Mouse (Mus musculus) brain, embryonic 14.5 days (tissue): ENCODE results near the gene Tjap1. TPM values are rescaled to one million over a fixed set of nuclear protein-coding genes. Genes with fewer than 3 reads are reported as not detected.
A peak's percentile ranks its signal among the peaks of the same experiment; 100 is the strongest.

Experiments
- DNase-seq: peaks from one replicate; pipeline ENCODE4 v3.0.0-alpha.2; 2011; ENCODE audit warnings: low read depth
- CTCF ChIP-seq: fragments of 200-500 bp; IDR thresholded peaks from 2 replicates; pipeline ENCODE4 v1.5.1; 2012; ENCODE audit warnings: inconsistent platforms, mild to moderate bottlenecking, moderate library complexity, borderline replicate concordance; ENCODE audit not compliant: insufficient read depth, insufficient read length; ENCODE audit errors: extremely low read depth
- POLR2A ChIP-seq: fragments of 200-500 bp; IDR thresholded peaks from 2 replicates; pipeline ENCODE4 v1.6.1; 2012; ENCODE audit warnings: mild to moderate bottlenecking, inconsistent platforms, borderline replicate concordance; ENCODE audit not compliant: poor library complexity, insufficient read depth, insufficient read length, severe bottlenecking; ENCODE audit errors: extremely low read depth
- polyA plus RNA-seq: library from polyadenylated mRNA; depleted of rRNA; stranded (reverse); fragments of >200 nt; gene quantifications from 2 replicates; pipeline ENCODE4 v1.2.3, GENCODE M21; 2012; rRNA removed

Gene Tjap1
- polyA plus RNA-seq: 58.8 and 77.3 TPM in 2 replicates

DNA sequence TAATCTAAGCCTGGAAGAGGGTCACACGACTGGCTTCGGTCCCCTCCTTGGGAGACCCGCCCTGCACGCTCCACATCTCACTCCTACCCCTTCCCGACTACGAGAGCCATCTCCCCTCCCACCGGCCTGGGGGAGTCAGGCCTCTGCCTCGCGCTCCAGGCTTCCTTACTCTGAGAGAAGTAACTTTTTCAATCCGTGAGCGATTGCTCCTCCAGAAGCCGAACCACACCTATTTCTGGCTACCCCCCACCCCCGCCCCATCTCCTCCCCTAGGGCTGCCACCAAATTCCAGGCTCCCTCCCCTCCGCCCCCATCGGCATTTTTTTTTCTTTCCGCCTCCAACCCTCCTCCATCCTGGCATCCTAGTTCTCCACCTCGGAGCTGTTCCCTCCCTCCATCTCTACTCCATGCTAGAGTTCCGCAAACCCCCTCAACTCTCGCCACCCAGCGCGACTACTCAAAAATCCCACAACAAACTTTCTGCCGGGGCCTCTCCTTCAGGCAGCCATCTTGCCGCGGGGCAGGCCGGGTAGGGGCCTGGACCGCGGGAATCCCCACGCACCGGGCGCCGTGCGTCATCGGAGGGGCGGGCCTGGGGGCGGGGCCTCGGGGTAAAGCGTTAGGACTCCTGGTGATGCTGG lies at the start of gene Tjap1:
Tjap1 (minus strand) TSS at position 544 of the 641 bp plus-strand sequence.
- TF ChIP-seq CTCF (no peak), POLR2A (peak; percentile 62; the same call in 1 of the 2 replicates)
- peak; percentile 95 for DNase-seq

GRCm38 (mm10) chr17:46328723-46329122 lies 45.9 kb upstream of the Tjap1 start:
- no peak for TF ChIP-seq CTCF
- TF ChIP-seq POLR2A: no peak
- DNase-seq: no peak

DNA sequence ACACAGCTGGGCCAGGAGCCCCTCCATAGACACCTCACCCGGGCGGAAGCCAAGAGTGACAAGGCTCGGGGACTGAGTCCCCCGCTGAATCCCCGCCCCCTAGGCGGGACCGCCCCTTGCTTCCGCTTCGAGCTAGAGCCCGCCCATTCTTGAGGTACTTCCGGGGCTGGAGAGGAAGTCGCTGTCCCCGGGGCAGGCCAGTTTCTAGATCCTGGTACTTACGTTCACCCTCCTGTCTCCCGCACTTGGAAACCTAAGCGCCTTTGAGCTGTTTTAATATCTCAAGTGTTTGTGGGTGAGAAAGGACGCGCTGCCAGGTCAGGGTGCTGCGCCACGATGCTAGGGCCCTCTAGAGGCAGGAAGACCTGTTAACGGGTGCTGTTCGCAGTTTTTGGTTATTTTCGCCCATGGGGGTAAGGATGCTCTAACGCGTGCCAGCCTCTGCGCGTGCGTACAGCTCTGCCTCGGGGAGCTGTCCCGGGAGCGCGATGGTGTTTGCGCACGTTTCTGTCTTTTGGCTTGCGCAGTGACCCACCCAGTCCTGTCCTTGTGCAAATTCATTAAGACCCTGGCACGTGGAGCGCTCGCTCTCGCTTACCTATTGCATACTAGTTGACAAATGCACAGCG lies 45.2 kb upstream of the Tjap1 start, which contains the start of gene Abcc10:
Abcc10 (minus strand) TSS at position 447 of the 629 bp plus-strand sequence.
- peak; percentile 99 for DNase-seq
- peak; percentile 45; the same call in 1 of the 2 replicates for TF ChIP-seq CTCF
- peak; percentile 85; the same call in 1 of the 2 replicates for TF ChIP-seq POLR2A

DNA sequence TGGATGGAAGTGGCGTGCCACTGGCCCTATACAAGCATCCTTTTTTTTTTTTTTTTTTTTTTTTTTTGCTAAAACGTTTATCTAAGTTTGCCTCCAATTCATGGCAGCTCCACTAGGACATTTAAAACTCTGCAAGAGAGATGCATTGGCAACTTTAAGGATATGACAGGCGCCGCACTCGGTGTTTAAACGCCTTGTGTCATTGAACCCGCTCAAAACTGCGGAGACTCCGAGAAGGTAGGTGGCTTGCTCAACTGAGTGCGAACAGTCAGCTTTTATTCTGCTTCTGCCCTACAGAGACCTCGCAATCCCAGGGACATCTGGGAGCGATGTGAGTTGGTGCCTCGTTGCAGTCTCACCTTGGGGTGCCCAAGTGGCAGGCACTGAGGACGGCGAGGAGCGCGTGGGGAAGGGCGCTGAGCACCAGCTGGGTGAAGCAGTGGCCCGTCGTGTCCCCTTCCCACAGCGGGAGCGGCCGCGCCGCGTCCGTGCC lies 44.6 kb upstream of the Tjap1 start:
- DNase-seq: no peak
- TF ChIP-seq CTCF (no peak), POLR2A (no peak; the same call in 1 of the 2 replicates)

DNA sequence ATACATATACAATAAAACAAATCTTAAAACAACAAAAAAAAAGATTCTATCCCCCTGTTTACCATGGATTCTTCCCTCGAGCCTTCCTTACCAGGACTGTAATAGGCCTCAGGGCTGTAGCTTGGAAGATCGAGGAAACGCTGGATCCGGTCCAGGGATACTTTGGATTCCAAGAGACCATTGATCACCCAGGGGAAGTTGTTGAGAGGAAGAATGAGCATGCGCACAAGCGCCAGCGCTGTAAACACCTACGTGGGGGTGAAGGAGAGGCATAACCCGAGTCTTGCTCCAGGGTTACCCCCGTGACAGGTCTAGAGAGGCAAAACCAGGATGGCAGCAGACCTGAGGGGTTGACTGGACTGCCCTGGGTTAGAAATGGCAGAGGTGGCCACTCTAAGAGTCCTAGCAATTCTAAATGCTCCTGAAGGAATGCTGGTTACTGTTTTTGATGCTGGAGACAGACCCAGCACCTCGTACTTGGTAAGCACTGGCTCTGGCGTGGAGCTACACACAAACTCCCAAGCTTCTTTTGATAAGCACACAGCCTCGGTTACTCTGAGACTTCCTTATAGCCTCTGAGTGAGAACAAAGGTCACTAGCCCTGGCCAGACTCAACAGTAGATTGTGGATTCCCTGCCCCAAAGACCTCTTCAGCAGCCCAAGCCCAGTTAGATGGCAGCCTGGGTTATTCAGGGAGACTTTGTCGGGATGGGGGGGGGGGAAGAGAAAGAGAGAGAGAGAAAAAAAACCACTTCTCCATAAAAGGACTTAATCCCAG lies 39.4 kb upstream of the Tjap1 start:
- TF ChIP-seq CTCF (no peak), POLR2A (no peak)
- no peak for DNase-seq

DNA sequence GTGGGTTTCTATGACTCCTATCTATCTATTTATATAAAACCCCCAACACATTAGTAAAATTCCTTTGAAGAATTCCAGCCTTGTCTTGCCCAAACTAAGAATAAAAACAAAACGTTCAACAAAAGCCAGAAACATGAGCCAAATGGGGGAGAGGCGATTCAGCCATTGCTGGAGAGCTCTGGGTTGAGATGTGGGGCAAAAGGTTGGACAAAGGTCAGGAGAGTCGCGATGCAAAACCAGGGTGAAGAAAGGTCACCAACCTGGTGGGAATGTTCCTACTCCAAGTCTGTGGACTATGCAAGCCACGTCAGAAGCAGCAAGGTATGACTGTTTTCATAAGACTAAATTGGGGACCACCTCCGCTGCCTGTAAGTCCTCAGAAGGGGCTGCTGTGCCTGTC lies 37.7 kb upstream of the Tjap1 start:
- no peak for TF ChIP-seq POLR2A
- no peak for TF ChIP-seq CTCF
- no peak for DNase-seq

DNA sequence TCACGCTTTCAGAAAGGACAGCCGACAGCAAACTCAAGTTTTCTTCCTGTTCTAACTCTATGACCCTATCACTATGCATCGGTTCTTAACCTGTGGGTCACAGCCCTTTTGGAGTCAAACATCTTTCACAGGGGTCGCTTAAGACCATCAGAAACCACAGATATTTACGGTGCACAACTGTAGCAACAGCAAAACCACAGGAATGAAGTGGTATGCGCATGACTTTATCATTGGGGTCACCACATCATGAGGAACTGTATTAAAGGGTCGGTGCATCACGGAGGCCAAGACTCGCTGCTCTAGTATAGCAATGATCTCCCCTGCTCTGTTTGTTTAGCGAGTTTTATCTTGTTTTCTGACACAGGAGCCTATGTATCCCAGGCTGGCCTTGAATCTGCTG lies 33.0 kb upstream of the Tjap1 start:
- DNase-seq: no peak

DNA sequence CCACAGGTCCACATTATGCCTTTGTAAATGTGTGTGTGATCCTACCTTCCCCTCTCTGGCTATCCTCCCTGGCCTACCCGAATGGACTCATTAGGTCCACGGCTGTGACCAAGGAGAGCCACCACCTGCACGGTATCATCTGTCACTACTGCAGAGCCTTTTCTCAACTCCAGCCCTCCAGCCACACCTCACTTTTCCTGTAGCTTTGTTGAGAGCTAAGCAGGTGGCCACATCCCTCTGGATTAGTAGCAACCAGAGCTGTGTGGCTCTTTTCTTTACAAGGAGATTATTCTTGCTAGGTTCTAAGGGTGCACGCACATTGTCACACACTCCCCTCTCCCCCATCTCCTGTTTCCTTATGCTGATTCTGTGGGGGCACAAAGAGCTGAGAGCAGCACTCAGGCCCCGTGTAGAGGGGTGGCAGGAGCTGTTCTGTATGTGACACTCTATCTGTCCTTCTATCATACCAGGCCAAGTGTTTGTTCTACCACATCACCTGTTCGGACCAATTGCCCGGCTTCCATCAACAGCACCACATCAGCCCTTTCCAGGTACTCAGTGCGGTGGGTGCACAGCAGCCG lies 30.4 kb upstream of the Tjap1 start:
- no peak for DNase-seq
- no peak for TF ChIP-seq POLR2A
- no peak for TF ChIP-seq CTCF

More for the DNA sequence above, 33.0 kb upstream of the Tjap1 start:
- TF ChIP-seq POLR2A (no peak), CTCF (no peak)

DNA sequence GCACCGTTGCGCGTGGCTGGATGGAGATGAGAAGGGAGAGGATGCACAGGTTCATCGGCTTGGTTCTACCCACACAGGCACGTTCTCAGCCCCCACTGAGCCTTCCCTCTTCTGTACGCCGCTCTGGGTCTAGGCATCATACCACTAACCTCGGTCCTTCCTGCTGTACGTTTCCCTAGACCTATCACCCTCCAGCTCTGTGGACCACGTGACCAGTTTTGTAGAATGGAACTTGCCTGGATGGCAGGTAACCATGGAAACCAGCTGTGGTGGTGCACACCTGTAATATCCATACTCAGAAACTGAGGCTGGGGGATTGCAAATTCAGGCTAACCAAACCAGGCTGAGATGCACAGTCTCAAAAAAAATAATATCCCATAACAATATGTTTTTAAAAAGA lies 27.7 kb upstream of the Tjap1 start:
- DNase-seq: peak; percentile 6
- TF ChIP-seq POLR2A (no peak), CTCF (no peak)

DNA sequence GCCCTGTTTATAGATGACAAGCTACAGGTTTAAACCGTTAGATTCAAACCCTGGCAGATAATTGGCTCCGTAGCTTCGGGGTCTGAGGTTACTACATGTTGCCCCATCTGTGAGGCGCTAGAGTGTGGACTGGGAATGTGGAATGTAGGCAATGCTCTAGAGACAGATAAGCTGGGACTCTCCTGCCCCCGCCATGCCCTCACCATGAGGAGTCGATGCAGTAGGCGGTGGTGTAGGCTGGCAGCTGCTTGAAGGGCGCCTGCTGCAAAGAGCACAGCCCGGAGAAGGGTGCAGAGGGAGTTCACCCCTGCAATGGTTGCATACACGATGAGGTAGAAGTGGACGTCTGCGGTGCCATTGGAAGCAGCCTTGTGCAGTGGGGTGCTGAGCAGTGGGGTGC lies 27.0 kb upstream of the Tjap1 start:
- DNase-seq: no peak
- TF ChIP-seq CTCF: no peak
- TF ChIP-seq POLR2A: no peak

- TF ChIP-seq POLR2A: no peak
- no peak for TF ChIP-seq CTCF
- DNase-seq: no peak
Observed at GRCm38 (mm10) chr17:46306956-46307355, 24.1 kb upstream of the Tjap1 start.

DNA sequence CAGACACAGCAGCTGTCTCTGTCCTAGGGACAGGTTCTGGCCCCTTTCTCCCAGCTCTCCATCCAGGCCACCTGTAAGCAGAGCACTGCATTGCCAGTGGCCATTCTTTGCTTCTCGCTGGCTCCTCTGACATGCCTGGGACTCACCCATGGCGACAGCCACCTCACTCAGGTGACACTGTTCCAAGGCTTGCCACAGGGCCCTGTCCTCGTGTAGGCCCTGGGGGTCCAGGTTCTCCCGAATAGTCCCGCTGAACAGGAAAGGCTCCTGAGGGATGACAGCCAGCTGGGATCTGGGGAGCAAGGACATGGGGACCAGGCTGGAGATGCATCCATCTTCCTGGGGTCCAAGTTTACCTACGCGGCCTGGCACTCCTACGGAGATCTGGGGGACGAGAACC lies 21.4 kb upstream of the Tjap1 start:
- DNase-seq: no peak
- TF ChIP-seq CTCF: no peak
- no peak for TF ChIP-seq POLR2A
